Mouse (Mus musculus): Measurements from ENCODE around the gene 1700029J07Rik. TPM values are rescaled to one million over a fixed set of nuclear protein-coding genes. Genes with fewer than 3 reads are reported as not detected.

Gene 1700029J07Rik
- polyA plus RNA-seq, 1 experiment from 2014 or later: 0.27 TPM

DNA sequence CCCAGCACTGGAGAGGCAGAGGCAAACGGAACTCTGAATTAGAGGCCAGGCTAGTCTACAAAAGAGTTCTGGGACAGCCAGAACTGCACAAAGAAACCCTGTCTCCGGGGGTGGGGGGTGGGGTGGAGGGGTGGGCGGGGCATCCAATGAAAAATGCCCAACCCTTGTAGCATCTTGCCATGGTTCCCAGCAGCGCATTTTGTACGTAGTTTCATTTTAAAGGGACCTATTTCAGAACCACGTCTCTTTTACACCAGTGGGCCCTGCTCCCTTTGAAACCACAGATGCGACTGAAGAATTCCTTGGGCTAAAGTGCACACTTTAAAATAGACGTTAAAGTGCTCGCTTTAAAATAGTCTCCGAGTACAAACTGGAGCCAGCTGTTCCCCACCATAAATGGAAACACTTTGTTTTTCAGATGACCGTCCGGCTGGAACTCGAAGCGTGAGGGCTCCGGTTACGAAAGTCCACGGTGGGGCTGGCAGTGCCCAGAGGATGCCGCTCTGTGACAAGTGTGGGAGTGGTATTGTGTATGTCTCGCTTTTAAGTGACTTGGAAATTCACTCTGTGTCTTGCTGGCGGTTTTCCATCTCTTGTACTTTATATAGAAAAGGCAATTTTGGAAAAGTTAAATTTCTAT lies 57.9 kb downstream of the 1700029J07Rik start:
- H3K79me2 ChIP-seq (ENCODE audit: inconsistent target): no peaks in the 10 kb centered on the region
- WGBS (ENCODE audit: missing documents): 95% methylated on average over 19 of the region's 20 CpGs
- H3K27ac ChIP-seq: no peak overlapping the region
- H3K4me3 ChIP-seq (ENCODE audit: inconsistent target): no peak overlapping the region
- no peaks in the 10 kb centered on the region for H3K36me3 ChIP-seq (ENCODE audit: inconsistent target)

- Histone ChIP-seq H3K36me3 (ENCODE audit: inconsistent target) (no peaks in the 10 kb centered on the region), H3K79me2 (ENCODE audit: inconsistent target) (no peaks in the 10 kb centered on the region), H3K27ac (no peak overlapping the region), H3K4me3 (ENCODE audit: inconsistent target) (no peak overlapping the region)
- WGBS (ENCODE audit: missing documents): 89% methylated on average over 3 of the region's 3 CpGs
These were observed 58.6 kb downstream of the 1700029J07Rik start for GRCm38 (mm10) chr8:45916496-45916895.

DNA sequence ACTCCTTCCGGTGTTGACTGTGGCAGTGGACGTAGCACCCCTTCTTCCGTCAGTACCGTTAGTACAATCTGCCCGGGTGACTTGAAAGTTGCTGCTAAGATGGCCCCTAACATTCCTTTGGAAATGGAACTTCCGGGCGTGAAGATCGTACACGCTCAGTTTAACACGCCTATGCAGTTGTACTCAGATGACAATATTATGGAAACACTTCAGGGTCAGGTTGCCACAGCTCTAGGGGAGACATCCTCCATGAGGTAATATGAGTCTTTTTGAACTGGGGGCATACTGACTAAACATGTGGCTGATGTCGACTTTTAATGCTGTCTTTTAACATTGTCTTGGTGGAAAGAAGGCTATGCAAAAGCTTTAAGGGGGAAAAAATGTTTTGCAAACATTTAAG lies 61.3 kb downstream of the 1700029J07Rik start:
- 95% methylated on average over 11 of the region's 11 CpGs for WGBS (ENCODE audit: missing documents)

DNA sequence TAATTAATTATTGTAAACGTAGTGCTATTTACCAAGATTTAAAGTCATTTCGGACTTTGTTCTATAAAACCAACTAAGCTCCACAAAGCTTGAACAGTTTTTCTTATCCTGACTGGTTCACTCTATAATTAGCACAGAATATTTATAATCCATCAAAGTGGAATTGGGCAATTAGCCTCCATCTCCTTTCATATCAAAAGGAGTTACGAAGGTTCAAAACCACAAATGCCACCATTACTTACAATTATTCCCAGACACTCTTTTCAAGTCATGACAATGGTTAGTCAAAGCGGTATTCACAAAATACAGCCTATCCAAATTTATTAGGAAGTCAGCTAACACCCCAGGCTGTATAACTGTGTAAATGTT lies 68.8 kb downstream of the 1700029J07Rik start:
- no peak overlapping the region for H3K27ac ChIP-seq
- WGBS (ENCODE audit: missing documents): 83% methylated on average over 3 of the region's 4 CpGs
- H3K36me3 ChIP-seq (ENCODE audit: inconsistent target): no peaks in the 10 kb centered on the region
- H3K4me3 ChIP-seq (ENCODE audit: inconsistent target): no peak overlapping the region
- H3K79me2 ChIP-seq (ENCODE audit: inconsistent target): no peaks in the 10 kb centered on the region

More for the DNA sequence above, 61.3 kb downstream of the 1700029J07Rik start:
- Histone ChIP-seq H3K36me3 (ENCODE audit: inconsistent target) (no peaks in the 10 kb centered on the region), H3K79me2 (ENCODE audit: inconsistent target) (no peaks in the 10 kb centered on the region), H3K27ac (no peak overlapping the region), H3K4me3 (ENCODE audit: inconsistent target) (no peak overlapping the region)

GRCm38 (mm10) chr8:45905591-45906250 lies 69.3 kb downstream of the 1700029J07Rik start:
- no peaks in the 10 kb centered on the region for H3K36me3 ChIP-seq (ENCODE audit: inconsistent target)
- 71% methylated on average over 7 of the region's 7 CpGs for WGBS (ENCODE audit: missing documents)
- H3K4me3 ChIP-seq (ENCODE audit: inconsistent target): no peak overlapping the region
- no peaks in the 10 kb centered on the region for H3K79me2 ChIP-seq (ENCODE audit: inconsistent target)
- no peak overlapping the region for H3K27ac ChIP-seq

DNA sequence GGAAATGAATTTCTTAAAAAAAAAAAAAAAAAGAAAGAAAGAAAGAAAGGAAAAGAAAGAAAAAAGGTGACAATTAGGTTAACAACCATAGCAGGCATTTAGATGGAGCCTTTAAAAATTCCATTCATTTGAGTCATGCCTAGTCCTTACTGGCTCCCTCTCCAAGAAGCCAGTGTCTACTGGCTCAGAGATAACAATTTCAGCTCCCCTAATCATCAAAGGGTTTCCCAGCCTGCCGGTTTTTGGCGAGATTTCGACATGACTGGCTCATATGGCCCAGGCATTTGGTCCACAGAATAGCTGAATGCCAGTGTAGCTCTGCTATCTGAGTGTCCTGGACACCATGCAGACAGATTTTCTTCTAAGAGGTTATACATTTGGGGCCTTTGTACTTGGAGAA lies 71.4 kb downstream of the 1700029J07Rik start:
- no peak overlapping the region for H3K4me3 ChIP-seq (ENCODE audit: inconsistent target)
- no peak overlapping the region for H3K27ac ChIP-seq
- 77% methylated on average over 3 of the region's 3 CpGs for WGBS (ENCODE audit: missing documents)
- H3K36me3 ChIP-seq (ENCODE audit: inconsistent target): no peaks in the 10 kb centered on the region
- H3K79me2 ChIP-seq (ENCODE audit: inconsistent target): no peaks in the 10 kb centered on the region

Other genes starting within 250 kb of the 1700029J07Rik start
- gene Pdlim3, start 89.8 kb downstream of the 1700029J07Rik start, polyA plus RNA-seq (2018): not detected in 3 replicates
- gene Ccdc110, start 40.6 kb downstream of the 1700029J07Rik start, polyA plus RNA-seq (2018): not detected in 3 replicates
- gene Ufsp2, start 276 bp upstream of the 1700029J07Rik start, polyA plus RNA-seq (2018): 46.5 to 83.4 TPM (median 48.1 TPM) in 3 replicates
- not detected in 3 replicates for gene Lrp2bp, start 24.1 kb upstream of the 1700029J07Rik start, polyA plus RNA-seq (2018)
- 0.47 to 1.7 TPM (median 0.94 TPM) in 3 replicates for gene Ankrd37, start 30.5 kb upstream of the 1700029J07Rik start, polyA plus RNA-seq (2018)
- gene Cfap97, start 176.5 kb upstream of the 1700029J07Rik start, polyA plus RNA-seq (2018): 8.1 to 10.8 TPM (median 10.0 TPM) in 3 replicates
- gene Snx25, start 176.9 kb upstream of the 1700029J07Rik start, polyA plus RNA-seq (2018): 7.9 to 9.6 TPM (median 9.2 TPM) in 3 replicates
- 90.6 to 146 TPM (median 92.1 TPM) in 3 replicates for gene Slc25a4, start 236.0 kb upstream of the 1700029J07Rik start, polyA plus RNA-seq (2018)